Mouse (Mus musculus) fibroblast of lung, adult 2 months (primary cell): ENCODE results near the gene Fmo2.

ENCODE experiments used
- DNase-seq: peaks from one replicate; pipeline ENCODE4 v3.0.0-alpha.2; 2011; ENCODE audit warnings: low read depth

The Fmo2 gene

GRCm38 (mm10) chr1:162853812-162854482 lies 44.6 kb downstream of the Fmo2 start:
- no peak for DNase-seq

DNA sequence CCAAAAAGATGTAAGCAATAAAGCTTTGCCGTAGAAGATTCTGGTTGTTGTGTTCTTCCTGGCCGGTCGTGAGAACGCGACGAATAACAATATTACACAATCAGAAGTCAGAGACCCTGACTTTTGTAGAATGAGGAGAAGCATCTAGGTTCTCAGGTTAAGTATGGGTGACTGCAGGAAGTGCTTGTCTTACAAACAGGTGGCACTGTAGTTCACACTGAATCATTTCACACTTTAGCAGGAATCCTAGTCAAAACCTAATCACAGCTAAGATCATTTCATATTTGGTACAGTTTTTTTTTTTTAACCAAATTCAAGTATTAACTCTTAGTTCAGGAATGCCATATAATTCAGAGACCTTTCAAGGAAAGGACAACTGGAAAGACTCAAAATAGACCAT lies 51.0 kb downstream of the Fmo2 start:
- DNase-seq, result no peak

- DNase-seq, result no peak
These were observed 58.3 kb downstream of the Fmo2 start for GRCm38 (mm10) chr1:162840211-162840610.

GRCm38 (mm10) chr1:162838976-162839375 lies 59.5 kb downstream of the Fmo2 start:
- DNase-seq, result no peak

DNA sequence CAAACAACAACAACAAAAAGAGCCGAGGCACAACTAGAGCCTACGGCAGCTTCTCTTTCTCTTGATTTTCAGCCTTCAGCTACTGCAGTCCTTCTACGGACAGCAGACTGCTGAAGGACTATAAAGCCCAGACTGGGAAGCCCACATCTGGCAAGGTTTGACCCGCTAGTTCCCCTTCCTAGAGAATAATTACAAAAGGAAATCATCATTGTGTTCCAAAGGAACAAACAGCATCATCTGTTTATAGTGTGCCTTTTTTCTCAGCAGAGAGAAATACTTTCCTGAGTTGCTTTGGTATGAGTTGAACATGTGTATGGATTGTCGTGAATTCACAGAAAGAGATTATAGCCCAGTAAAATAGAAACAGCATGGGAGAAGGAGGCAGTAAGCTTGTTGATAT lies 64.2 kb downstream of the Fmo2 start:
- DNase-seq, result no peak

- DNase-seq, result no peak
These were observed 66.0 kb downstream of the Fmo2 start for GRCm38 (mm10) chr1:162832574-162832953.

GRCm38 (mm10) chr1:162831838-162832573 lies 66.5 kb downstream of the Fmo2 start:
- DNase-seq, result no peak
